Mouse (Mus musculus) liver, embryonic 14.5 days (tissue): Measurements from ENCODE around the gene Xbp1. TPM values are rescaled to one million over a fixed set of nuclear protein-coding genes. Genes with fewer than 3 reads are reported as not detected.

Experiments used
- ATAC-seq: fragments of 200-750 bp; cut with Nextera tagmentation; 2 replicates; pipeline ENCODE4 v1.8.0; 2017; ENCODE audit warnings: moderate number of reproducible peaks, mild to moderate bottlenecking, moderate library complexity; ENCODE audit not compliant: insufficient read depth
- DNase-seq, 3 experiments: peaks; one replicate each; pipeline ENCODE4 v3.0.0-alpha.2; 2012 to 2013; ENCODE audit warnings: low read depth in 3 of 3, low spot score in 3 of 3
- H3K27ac ChIP-seq: fragments of 300-500 bp; sonication (generic); 2 replicates; pipeline ENCODE4 v1.5.1; 2014; ENCODE audit warnings: moderate library complexity, mild to moderate bottlenecking, control low read depth, inconsistent platforms
- H3K27me3 ChIP-seq: fragments of 300-500 bp; sonication (generic); 2 replicates; pipeline ENCODE4 v1.6.1; 2014; ENCODE audit warnings: mild to moderate bottlenecking, low read length, moderate library complexity; ENCODE audit not compliant: control insufficient read depth, insufficient read depth
- H3K36me3 ChIP-seq: fragments of 300-500 bp; sonication (generic); replicated peaks from 2 replicates; pipeline ENCODE4 v1.6.1; 2014; ENCODE audit warnings: low read depth; ENCODE audit not compliant: control insufficient read depth, insufficient read depth
- H3K4me1 ChIP-seq, 2 experiments: fragments of 200-500 bp in 1 of 2; fragments of 300-500 bp in 1 of 2; sonication (generic) in 1 of 2; replicated peaks; 2 replicates each; pipeline ENCODE4 v1.6.1; 2012 to 2014; ENCODE audit warnings: antibody characterized with exemption in 1 of 2, inconsistent platforms in 1 of 2, low read length in 1 of 2; ENCODE audit not compliant: control insufficient read depth in 2 of 2, insufficient read depth in 2 of 2
- H3K4me2 ChIP-seq: fragments of 300-500 bp; sonication (generic); 2 replicates; pipeline ENCODE4 v1.6.1; 2014; ENCODE audit warnings: low read depth, mild to moderate bottlenecking, control low read depth, moderate library complexity
- H3K4me3 ChIP-seq, 2 experiments: fragments of 200-500 bp in 1 of 2; fragments of 300-500 bp in 1 of 2; sonication (generic) in 1 of 2; 2 replicates each; pipeline ENCODE4 v1.5.1; 2012 to 2014; ENCODE audit warnings: low read depth in 2 of 2, low read length in 2 of 2, mild to moderate bottlenecking in 2 of 2, control low read depth in 1 of 2, inconsistent platforms in 1 of 2, moderate library complexity in 1 of 2; ENCODE audit not compliant: insufficient read depth in 1 of 2
- H3K9ac ChIP-seq: fragments of 300-500 bp; sonication (generic); replicated peaks from 2 replicates; pipeline ENCODE4 v1.6.1; 2014; ENCODE audit warnings: mild to moderate bottlenecking, control low read depth, moderate library complexity
- H3K9me3 ChIP-seq: fragments of 300-500 bp; sonication (generic); 2 replicates; pipeline ENCODE4 v1.6.1; 2016; ENCODE audit warnings: low read length, mixed read lengths; ENCODE audit not compliant: control insufficient read depth
- CTCF ChIP-seq: IDR thresholded peaks from 2 replicates; pipeline ENCODE4 v1.5.1; 2016; ENCODE audit warnings: antibody characterized with exemption, low read depth, control low read depth
- EP300 ChIP-seq: IDR thresholded peaks from 2 replicates; pipeline ENCODE4 v1.6.1; 2016; ENCODE audit warnings: antibody characterized with exemption, low read depth
- WGBS: fragments of 180-500 bp; shearing (Covaris S2); extraction: QIAGEN DNeasy Blood & Tissue Kit; methylation state at CpG from one replicate; pipeline ENCODE4 v1.1.7; 2014; ENCODE audit not compliant: insufficient replicate concordance; 5-methylcytosine and 5-hydroxymethylcytosine counted together
- polyA plus RNA-seq, 2 experiments: library from polyadenylated mRNA; depleted of rRNA in 1 of 2; stranded (reverse) in 1 of 2; unstranded in 1 of 2; fragments of >200 nt; fragmentation: Nextera tagmentation in 1 of 2; extraction: Ambion mirVana in 1 of 2; gene quantifications; 2 replicates each; pipeline versions ENCODE4 v1.2.1 to v1.2.3; 2012 to 2014

Xbp1 gene
- polyA plus RNA-seq, 2 experiments, result 33.6 to 92.5 TPM

- H3K4me1 ChIP-seq, result peaks cover 7 to 22% of the 10 kb centered on the region in 2 experiments; a peak in 3 of 4 replicates
- no peaks in the 10 kb centered on the region for H3K9me3 ChIP-seq
- no peaks in the 10 kb centered on the region for H3K36me3 ChIP-seq
- no peak overlapping the region for H3K4me2 ChIP-seq
- H3K4me3 ChIP-seq, result no peak overlapping the region
- DNase-seq (no peak), ATAC-seq (no peak)
- 54% methylated on average over 12 of the region's 12 CpGs for WGBS
- no peak overlapping the region for H3K9ac ChIP-seq
- no peak for TF ChIP-seq EP300
- TF ChIP-seq CTCF, result no peak
- H3K27me3 ChIP-seq, result no peaks in the 10 kb centered on the region
- no peak overlapping the region for H3K27ac ChIP-seq
Observed at GRCm38 (mm10) chr11:5512099-5512725, 8.2 kb upstream of the Xbp1 start.

GRCm38 (mm10) chr11:5512961-5513360 is 7.5 kb upstream of the Xbp1 start:
- 73% methylated on average over 8 of the region's 8 CpGs for WGBS
- ATAC-seq (no peak), DNase-seq (no peak)
- peaks cover 7 to 22% of the 10 kb centered on the region in 2 experiments; a peak in 3 of 4 replicates for H3K4me1 ChIP-seq
- no peaks in the 10 kb centered on the region for H3K36me3 ChIP-seq
- H3K27me3 ChIP-seq, result no peaks in the 10 kb centered on the region
- H3K27ac ChIP-seq, result no peak overlapping the region
- no peak overlapping the region for H3K9ac ChIP-seq
- H3K4me3 ChIP-seq, result no peak overlapping the region
- TF ChIP-seq EP300 (no peak), CTCF (no peak)
- H3K4me2 ChIP-seq, result no peak overlapping the region
- no peaks in the 10 kb centered on the region for H3K9me3 ChIP-seq

- Histone ChIP-seq H3K9me3 (no peaks in the 10 kb centered on the region), H3K4me3 (no peak overlapping the region), H3K4me1 (peaks cover 7 to 21% of the 10 kb centered on the region in 2 experiments; a peak in 3 of 4 replicates), H3K9ac (no peak overlapping the region), H3K36me3 (no peaks in the 10 kb centered on the region), H3K4me2 (no peak overlapping the region), H3K27ac (no peak overlapping the region), H3K27me3 (no peaks in the 10 kb centered on the region)
- 75% methylated on average over 4 of the region's 4 CpGs for WGBS
- no peak for TF ChIP-seq EP300
- no peak for TF ChIP-seq CTCF
- ATAC-seq (no peak), DNase-seq (no peak)
Observed at GRCm38 (mm10) chr11:5514091-5514490, 6.4 kb upstream of the Xbp1 start.

GRCm38 (mm10) chr11:5515196-5515595 is 5.3 kb upstream of the Xbp1 start:
- Histone ChIP-seq H3K4me3 (no peak overlapping the region), H3K9me3 (no peaks in the 10 kb centered on the region), H3K9ac (no peak overlapping the region), H3K36me3 (no peaks in the 10 kb centered on the region), H3K27me3 (no peaks in the 10 kb centered on the region), H3K4me2 (no peak overlapping the region), H3K4me1 (peaks cover 0 to 14% of the 10 kb centered on the region in 2 experiments; a peak in 2 of 4 replicates), H3K27ac (no peak overlapping the region)
- 66% methylated on average over 6 of the region's 6 CpGs for WGBS
- TF ChIP-seq EP300, result no peak
- TF ChIP-seq CTCF, result no peak
- DNase-seq (no peak), ATAC-seq (no peak)

- no peak overlapping the region for H3K9ac ChIP-seq
- ATAC-seq (no peak), DNase-seq (no peak)
- TF ChIP-seq CTCF (no peak), EP300 (no peak)
- H3K36me3 ChIP-seq, result no peaks in the 10 kb centered on the region
- H3K4me2 ChIP-seq, result no peak overlapping the region
- H3K9me3 ChIP-seq, result no peaks in the 10 kb centered on the region
- no peak overlapping the region for H3K27ac ChIP-seq
- WGBS, result 70% methylated on average over 6 of the region's 6 CpGs
- peaks cover 0 to 12% of the 10 kb centered on the region in 2 experiments; a peak in 2 of 4 replicates for H3K4me1 ChIP-seq
- H3K27me3 ChIP-seq, result no peaks in the 10 kb centered on the region
- no peak overlapping the region for H3K4me3 ChIP-seq
Observed at GRCm38 (mm10) chr11:5515655-5516054, 4.8 kb upstream of the Xbp1 start.
